Mouse (Mus musculus): ENCODE measurements around the gene Phyh. TPM values are rescaled to one million over a fixed set of nuclear protein-coding genes. Genes with fewer than 3 reads are reported as not detected.

Phyh gene
- polyA plus RNA-seq, 1 experiment: 1,033 TPM

DNA sequence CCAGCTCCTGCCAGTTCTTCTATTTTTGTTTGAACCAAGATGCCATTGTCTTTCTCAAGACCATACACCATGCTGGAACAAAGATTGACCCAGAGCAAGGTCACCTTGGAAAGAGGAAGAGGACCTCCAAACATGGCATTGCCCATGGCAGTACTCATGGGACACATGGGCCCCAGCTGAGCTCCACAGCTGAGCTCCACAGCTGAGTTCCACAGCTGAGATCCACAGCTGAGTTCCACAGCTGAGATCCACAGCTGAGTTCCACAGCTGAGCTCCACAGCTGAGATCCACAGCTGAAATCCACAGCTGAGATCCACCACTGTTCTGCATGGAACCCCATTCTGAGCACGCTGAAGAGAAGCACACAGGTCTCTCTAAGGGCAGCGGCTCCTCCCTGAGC, 32.2 kb downstream of the Phyh start:
- Histone ChIP-seq H3K27ac (replicated peaks; ENCODE audit: low read depth, low read length) (no peak overlapping the region), H3K4me3 (ENCODE audit: insufficient read depth, low read depth, low read length) (no peak overlapping the region), H3K4me1 (ENCODE audit: control insufficient read depth, insufficient read depth, insufficient read length, low read length) (no peaks in the 10 kb centered on the region)

DNA sequence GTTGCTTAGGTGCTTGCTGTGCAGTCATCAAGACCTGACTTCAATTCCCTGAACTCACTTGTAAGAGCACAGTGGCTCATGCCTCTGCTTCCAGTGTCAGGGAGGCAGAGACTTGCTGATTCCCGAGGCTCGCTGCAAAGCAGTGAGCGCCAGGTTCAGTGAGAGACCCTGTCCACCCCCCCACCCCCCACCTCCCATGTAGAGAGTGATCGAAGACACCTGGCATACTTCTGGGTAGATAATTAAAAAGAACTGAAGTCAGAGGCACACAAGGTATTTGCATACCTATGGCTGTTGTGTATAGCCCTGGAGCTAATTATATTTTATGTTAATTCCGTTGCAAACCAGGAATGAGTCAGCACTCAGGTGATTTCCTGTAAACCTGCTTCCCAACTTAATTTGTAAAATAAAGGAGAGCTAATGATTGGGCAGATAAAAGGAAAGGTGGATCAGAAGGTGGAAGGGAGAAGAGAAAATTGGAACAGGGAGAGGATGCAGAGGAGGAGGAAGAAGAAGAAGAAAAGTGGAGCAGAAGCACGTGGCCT, 35.5 kb downstream of the Phyh start:
- H3K4me1 ChIP-seq (ENCODE audit: control insufficient read depth, insufficient read depth, insufficient read length, low read length): no peaks in the 10 kb centered on the region
- no peak overlapping the region for H3K27ac ChIP-seq (replicated peaks; ENCODE audit: low read depth, low read length)
- H3K4me3 ChIP-seq (ENCODE audit: insufficient read depth, low read depth, low read length): no peak overlapping the region

DNA sequence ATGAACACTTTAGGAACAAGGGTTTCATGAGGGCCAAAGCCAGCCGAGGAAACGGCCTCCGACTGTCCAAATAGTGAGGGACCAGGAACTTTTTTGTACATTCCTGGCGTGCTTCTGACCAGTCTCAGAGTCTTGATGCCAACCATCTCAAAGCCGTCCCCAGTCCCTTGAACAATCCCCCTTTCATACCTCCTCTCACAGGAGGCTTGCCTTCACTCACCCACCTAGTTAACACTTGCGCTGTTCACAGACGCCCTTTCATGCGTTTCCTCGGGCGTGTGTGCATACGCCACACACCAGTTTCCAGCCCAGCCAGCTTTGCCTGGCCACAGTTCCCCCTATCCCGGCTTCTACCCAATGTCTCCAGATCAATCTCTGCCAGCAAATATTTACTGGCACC, 39.2 kb downstream of the Phyh start:
- H3K4me1 ChIP-seq (ENCODE audit: control insufficient read depth, insufficient read depth, insufficient read length, low read length): no peaks in the 10 kb centered on the region
- no peak overlapping the region for H3K27ac ChIP-seq (replicated peaks; ENCODE audit: low read depth, low read length)
- H3K4me3 ChIP-seq (ENCODE audit: insufficient read depth, low read depth, low read length): no peak overlapping the region

DNA sequence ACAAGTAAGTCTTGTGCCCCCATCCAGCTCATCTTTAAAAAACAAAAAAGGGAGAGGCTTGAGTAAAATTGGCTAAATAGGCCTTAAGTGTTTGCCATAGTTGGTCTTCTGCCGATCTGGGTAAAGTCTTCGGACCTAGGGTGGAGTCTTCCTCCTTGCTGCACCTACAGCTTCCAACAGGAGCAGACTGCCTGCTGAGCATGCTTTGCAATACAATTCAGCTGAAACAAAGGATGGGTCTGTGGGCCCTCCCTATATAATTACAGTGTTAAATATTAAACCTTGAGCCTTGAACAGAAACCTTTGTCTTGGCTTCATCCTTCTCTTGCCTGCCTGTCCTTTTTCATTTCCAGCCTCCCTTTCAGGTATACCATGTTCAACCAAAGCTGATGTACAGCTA, 49.0 kb downstream of the Phyh start:
- no peak overlapping the region for H3K4me3 ChIP-seq (ENCODE audit: insufficient read depth, low read depth, low read length)
- H3K4me1 ChIP-seq (ENCODE audit: control insufficient read depth, insufficient read depth, insufficient read length, low read length): no peaks in the 10 kb centered on the region
- H3K27ac ChIP-seq (replicated peaks; ENCODE audit: low read depth, low read length): no peak overlapping the region

DNA sequence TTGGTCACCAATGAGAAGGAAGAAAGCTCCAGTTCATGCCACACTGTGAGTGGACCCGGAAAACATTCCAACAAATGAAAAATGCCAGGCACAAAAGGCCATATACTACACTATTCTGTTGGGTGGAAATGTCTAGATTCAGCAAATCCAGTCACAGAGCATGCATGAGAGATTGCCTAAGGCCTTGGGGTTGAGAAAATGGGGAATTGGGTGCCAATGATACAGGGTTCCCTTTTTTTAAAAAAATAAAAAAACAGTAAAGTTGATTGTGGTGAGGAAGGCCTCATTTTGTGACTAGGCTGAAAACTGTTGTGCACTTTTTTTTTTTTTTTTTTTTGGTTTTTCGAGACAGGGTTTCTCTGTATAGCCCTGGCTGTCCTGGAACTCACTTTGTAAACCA, 50.3 kb downstream of the Phyh start:
- Histone ChIP-seq H3K4me3 (ENCODE audit: insufficient read depth, low read depth, low read length) (no peak overlapping the region), H3K4me1 (ENCODE audit: control insufficient read depth, insufficient read depth, insufficient read length, low read length) (no peaks in the 10 kb centered on the region), H3K27ac (replicated peaks; ENCODE audit: low read depth, low read length) (no peak overlapping the region)

DNA sequence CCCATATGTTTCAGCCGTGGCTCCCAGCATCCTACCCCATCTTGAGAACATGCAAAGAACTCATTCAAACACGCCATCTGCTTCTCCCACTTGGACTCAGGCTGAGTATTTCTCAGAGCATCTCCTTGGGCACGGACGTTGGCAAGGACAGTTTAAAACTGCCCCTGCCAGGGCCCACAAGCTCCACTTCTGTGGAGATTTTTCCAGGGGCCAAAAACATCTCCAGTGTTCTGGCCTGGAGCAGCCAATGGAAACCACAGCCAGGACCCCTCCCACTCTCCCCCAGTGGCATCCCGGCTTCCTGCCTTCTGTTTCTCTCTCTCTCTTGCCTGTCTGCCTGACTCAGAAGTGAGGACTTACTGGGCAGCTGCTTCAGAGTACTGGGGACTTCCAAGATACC, 57.0 kb downstream of the Phyh start, which contains the start of gene Ucma:
Gene Ucma (plus strand): TSS at position 316 of the 400 bp plus-strand sequence.
- Histone ChIP-seq H3K27ac (replicated peaks; ENCODE audit: low read depth, low read length) (no peak within 1 kb of the TSS), H3K4me1 (ENCODE audit: control insufficient read depth, insufficient read depth, insufficient read length, low read length) (no peaks in the 10 kb centered on the region), H3K4me3 (ENCODE audit: insufficient read depth, low read depth, low read length) (no peak within 1 kb of the TSS)

DNA sequence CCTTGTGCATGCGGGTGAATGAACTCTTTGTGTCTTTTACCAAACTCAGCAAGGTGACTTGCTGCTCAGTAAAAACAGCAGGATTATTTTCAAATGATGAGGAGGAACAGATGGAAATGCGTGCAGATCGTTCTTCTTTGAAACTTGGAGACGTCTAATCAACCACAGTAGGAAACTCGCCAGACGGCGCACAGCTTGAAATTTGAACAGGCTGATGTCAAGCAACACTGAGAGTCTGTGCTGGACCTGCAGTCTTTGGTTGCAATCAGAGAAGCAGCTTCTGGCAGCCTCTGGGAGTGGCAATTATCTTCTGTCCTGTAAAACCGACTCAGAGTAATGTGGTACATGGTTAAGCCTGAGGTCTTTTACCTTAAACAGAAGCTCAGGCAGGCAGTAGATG, 59.3 kb downstream of the Phyh start:
- H3K27ac ChIP-seq (replicated peaks; ENCODE audit: low read depth, low read length): no peak overlapping the region

DNA sequence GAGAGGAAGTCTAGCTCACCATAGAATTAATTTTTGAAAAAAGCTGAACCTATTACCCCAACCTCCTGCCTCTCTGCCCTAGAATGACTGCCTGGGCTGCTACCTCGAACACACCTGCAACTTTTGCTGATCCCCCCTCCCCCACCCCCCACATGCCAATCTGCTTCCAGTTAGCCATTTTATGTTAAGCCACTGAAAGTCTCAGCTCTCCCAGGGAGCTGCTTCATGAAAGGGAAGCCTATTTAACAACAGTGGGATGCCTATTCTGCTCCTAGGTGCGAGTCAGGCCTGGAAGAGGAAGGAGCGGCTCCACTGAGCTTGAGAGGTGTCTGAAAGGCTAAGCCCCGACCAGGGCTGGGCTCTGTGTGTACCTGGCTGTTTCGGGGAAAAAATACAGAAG, 65.2 kb downstream of the Phyh start:
- Histone ChIP-seq H3K4me1 (ENCODE audit: control insufficient read depth, insufficient read depth, insufficient read length, low read length) (no peaks in the 10 kb centered on the region), H3K4me3 (ENCODE audit: insufficient read depth, low read depth, low read length) (no peak overlapping the region), H3K27ac (replicated peaks; ENCODE audit: low read depth, low read length) (no peak overlapping the region)

More for the DNA sequence above, 59.3 kb downstream of the Phyh start:
- Histone ChIP-seq H3K4me1 (ENCODE audit: control insufficient read depth, insufficient read depth, insufficient read length, low read length) (no peaks in the 10 kb centered on the region), H3K4me3 (ENCODE audit: insufficient read depth, low read depth, low read length) (no peak overlapping the region)

DNA sequence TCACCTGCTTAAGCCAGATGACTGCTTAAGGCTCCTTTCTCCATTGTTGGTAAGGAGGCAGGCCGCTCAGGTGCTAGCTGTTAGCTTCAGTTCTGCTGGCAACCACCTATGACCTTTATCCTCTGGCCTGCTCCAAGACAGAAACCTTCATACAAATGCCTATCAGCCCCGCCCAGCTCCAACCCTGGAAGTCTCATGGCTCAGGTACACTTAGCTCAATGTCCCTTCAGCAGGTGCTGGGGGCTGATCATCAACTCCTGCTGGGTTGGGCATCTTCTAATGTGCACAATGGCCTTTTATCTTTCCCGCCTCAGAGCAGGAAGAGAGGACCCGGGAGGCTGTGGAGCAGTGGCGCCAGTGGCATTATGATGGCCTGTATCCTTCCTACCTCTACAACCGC, 66.2 kb downstream of the Phyh start:
- H3K27ac ChIP-seq (replicated peaks; ENCODE audit: low read depth, low read length): no peak overlapping the region
- H3K4me1 ChIP-seq (ENCODE audit: control insufficient read depth, insufficient read depth, insufficient read length, low read length): no peaks in the 10 kb centered on the region
- H3K4me3 ChIP-seq (ENCODE audit: insufficient read depth, low read depth, low read length): no peak overlapping the region

DNA sequence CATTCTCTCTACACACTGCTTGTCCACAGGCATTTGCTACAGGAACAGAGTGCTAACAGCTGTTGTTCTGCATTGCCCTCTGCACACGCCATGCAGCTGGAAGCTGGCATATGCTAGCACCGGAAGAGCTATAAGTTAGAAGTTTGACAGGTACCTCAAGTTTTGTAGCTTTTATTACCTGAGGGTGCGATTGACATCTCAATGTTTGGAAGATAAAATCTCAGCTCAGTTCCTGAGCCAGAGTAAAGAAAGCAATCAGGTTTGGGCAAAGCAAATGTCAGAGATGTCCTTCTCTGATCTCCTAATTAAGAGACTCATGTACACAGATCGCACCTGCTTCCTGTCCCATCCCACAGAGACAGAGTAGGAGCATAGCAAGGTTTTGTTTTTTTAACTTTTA, 68.0 kb downstream of the Phyh start:
- Histone ChIP-seq H3K27ac (replicated peaks; ENCODE audit: low read depth, low read length) (no peak overlapping the region), H3K4me3 (ENCODE audit: insufficient read depth, low read depth, low read length) (no peak overlapping the region), H3K4me1 (ENCODE audit: control insufficient read depth, insufficient read depth, insufficient read length, low read length) (no peaks in the 10 kb centered on the region)

DNA sequence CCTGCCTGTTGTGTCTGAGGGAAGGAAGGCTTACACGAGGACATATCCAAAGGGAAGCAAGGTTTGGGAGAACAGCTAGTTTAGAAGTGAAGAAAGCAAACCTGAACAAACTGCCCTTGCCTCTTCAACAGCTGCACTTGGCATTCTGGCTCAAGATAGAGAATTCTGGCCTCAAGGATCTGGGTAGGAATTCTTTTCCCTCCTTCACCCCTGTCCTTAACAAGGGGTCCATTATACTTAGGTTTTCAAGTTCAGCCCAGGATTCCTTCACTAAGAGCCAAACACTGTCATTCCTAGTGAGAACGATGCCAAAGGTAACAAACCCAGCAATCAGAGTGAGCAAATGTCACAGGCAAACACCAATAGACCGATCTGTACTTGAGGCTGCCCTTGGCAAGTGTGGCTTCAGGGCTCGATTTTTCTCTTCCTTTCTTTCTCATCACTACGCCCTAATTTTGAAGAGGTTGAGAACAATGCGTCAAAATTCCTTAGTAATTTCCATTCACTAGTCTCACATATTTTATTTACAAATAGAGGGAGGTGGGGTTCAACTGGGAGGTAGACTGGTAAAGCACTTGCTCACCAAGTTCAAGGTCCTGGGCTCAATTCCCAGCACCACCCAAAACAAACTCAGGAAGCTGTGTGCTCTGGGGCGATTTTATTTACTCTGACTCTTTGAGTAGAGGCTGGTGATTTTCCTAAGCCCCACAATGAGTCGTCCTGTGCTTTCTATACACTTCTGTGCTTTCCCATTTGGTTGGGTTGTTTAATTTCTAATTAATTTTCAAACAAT, 68.8 kb downstream of the Phyh start:
- no peaks in the 10 kb centered on the region for H3K4me1 ChIP-seq (ENCODE audit: control insufficient read depth, insufficient read depth, insufficient read length, low read length)
- H3K27ac ChIP-seq (replicated peaks; ENCODE audit: low read depth, low read length): no peak overlapping the region
- no peak overlapping the region for H3K4me3 ChIP-seq (ENCODE audit: insufficient read depth, low read depth, low read length)

Other genes with a start within 250 kb of the Phyh start
- 4.5 and 6.7 TPM in 2 replicates for gene Bend7, start 201.2 kb upstream of the Phyh start, polyA plus RNA-seq (2012; ENCODE audit: insufficient read depth, insufficient read length, missing spikeins)
- gene Sephs1, start 37.5 kb upstream of the Phyh start, polyA plus RNA-seq (2012; ENCODE audit: insufficient read depth, insufficient read length, missing spikeins): 11.8 and 11.9 TPM in 2 replicates
- not detected in 2 replicates for gene Ucma, start 57.1 kb downstream of the Phyh start, polyA plus RNA-seq (2012; ENCODE audit: insufficient read depth, insufficient read length, missing spikeins)
- gene Mcm10, start 93.8 kb downstream of the Phyh start, polyA plus RNA-seq (2012; ENCODE audit: insufficient read depth, insufficient read length, missing spikeins): not detected in 2 replicates
- gene Optn, start 145.0 kb downstream of the Phyh start, polyA plus RNA-seq (2012; ENCODE audit: insufficient read depth, insufficient read length, missing spikeins): 87.1 and 96.4 TPM in 2 replicates
- 66.9 and 95.9 TPM in 2 replicates for gene Ccdc3, start 218.8 kb downstream of the Phyh start, polyA plus RNA-seq (2012; ENCODE audit: insufficient read depth, insufficient read length, missing spikeins)

Measured in brown adipose tissue, adult 24 weeks (tissue).